Mouse (Mus musculus) left cerebral cortex, postnatal 14 days (tissue): ENCODE measurements at regions not wholly inside any gene's neighbourhood (a gene's known extent, or its start where the extent isn't known, plus 50 kb on each side); places are given as distances from the start of the nearest gene placed in this dataset.
A peak's percentile ranks its signal among the peaks of the same experiment; 100 is the strongest.

ENCODE experiments used
- DNase-seq, 2 experiments: peaks; one replicate each; pipeline ENCODE4 v3.0.0; 2021 to 2022; ENCODE audit warnings: low spot score in 2 of 2, mixed read lengths in 1 of 2
- intact Hi-C: fragments of 180-260 bp; cut with DNase I; formaldehyde crosslinking; loops from one replicate; pipeline ENCODE4 v1.15.1; 2025

- intact Hi-C loops, result no loop called here
Measured at GRCm38 (mm10) chr8:86428998-86429651, 151.4 kb downstream of the Abcc12 start.

GRCm38 (mm10) chr8:86428131-86428530 is 152.4 kb downstream of the Abcc12 start:
- no peak for DNase-seq
- intact Hi-C loops, result no loop called here

More at GRCm38 (mm10) chr8:86428998-86429651, 151.4 kb downstream of the Abcc12 start:
- no peak for DNase-seq

- intact Hi-C loops, result no loop called here
- no peak for DNase-seq
Measured at GRCm38 (mm10) chr8:86426056-86426455, 154.4 kb downstream of the Abcc12 start.

GRCm38 (mm10) chr8:86425382-86425781 is 155.1 kb downstream of the Abcc12 start:
- intact Hi-C loops, result no loop called here
- no peak for DNase-seq

- intact Hi-C loops, result no loop called here
- DNase-seq, result no peak
Measured at GRCm38 (mm10) chr8:86419059-86419651, 161.3 kb downstream of the Abcc12 start.

- intact Hi-C loops, result no loop called here
- DNase-seq, result no peak
Measured at GRCm38 (mm10) chr8:86418414-86418981, 162.0 kb downstream of the Abcc12 start.

- intact Hi-C loops, result no loop called here
- no peak for DNase-seq
Measured at GRCm38 (mm10) chr8:86415208-86415607, 165.3 kb downstream of the Abcc12 start.

GRCm38 (mm10) chr8:86411232-86411631 is 169.3 kb downstream of the Abcc12 start:
- intact Hi-C loops, result no loop called here

GRCm38 (mm10) chr8:86406196-86406595 is 174.3 kb downstream of the Abcc12 start:
- intact Hi-C loops, result no loop called here
- no peak for DNase-seq

More at GRCm38 (mm10) chr8:86411232-86411631, 169.3 kb downstream of the Abcc12 start:
- peak; percentile 20 to 23 for DNase-seq

- intact Hi-C loops, result no loop called here
- DNase-seq, result no peak
Measured at GRCm38 (mm10) chr8:86403434-86403833, 177.1 kb downstream of the Abcc12 start.

GRCm38 (mm10) chr8:86401946-86402345 is 178.5 kb downstream of the Abcc12 start:
- intact Hi-C loops, result no loop called here
- DNase-seq, result no peak

- intact Hi-C loops, result no loop called here
- DNase-seq, result no peak
Measured at GRCm38 (mm10) chr8:86395121-86395520, 185.4 kb downstream of the Abcc12 start.

- intact Hi-C loops, result no loop called here
- no peak for DNase-seq
Measured at GRCm38 (mm10) chr8:86393835-86394234, 186.7 kb downstream of the Abcc12 start.

- DNase-seq, result no peak
- intact Hi-C loops, result no loop called here
Measured at GRCm38 (mm10) chr8:86393374-86393773, 187.1 kb downstream of the Abcc12 start.

GRCm38 (mm10) chr8:86390715-86391114 is 189.8 kb downstream of the Abcc12 start:
- intact Hi-C loops, result no loop called here
- no peak for DNase-seq

GRCm38 (mm10) chr8:86389690-86390671 is 190.5 kb downstream of the Abcc12 start:
- peak; percentile 86 to 94 for DNase-seq
- intact Hi-C loops, result no loop called here

- no peak for DNase-seq
- intact Hi-C loops, result no loop called here
Measured at GRCm38 (mm10) chr8:86385236-86385635, 195.2 kb downstream of the Abcc12 start.

- no peak for DNase-seq
- intact Hi-C loops, result no loop called here
Measured at GRCm38 (mm10) chr8:86381977-86382376, 198.5 kb downstream of the Abcc12 start.

- intact Hi-C loops, result no loop called here
- DNase-seq, result no peak
Measured at GRCm38 (mm10) chr8:86368062-86368461, 212.4 kb downstream of the Abcc12 start.

- intact Hi-C loops, result no loop called here
- no peak for DNase-seq
Measured at GRCm38 (mm10) chr8:86366636-86367035, 213.8 kb downstream of the Abcc12 start.
